Mouse (Mus musculus): ENCODE data around the gene Mapkbp1. TPM values are rescaled to one million over a fixed set of nuclear protein-coding genes. Genes with fewer than 3 reads are reported as not detected.

Mapkbp1 gene
- polyA plus RNA-seq, 1 experiment = 6.4 TPM

GRCm38 (mm10) chr2:120032726-120033467 is 60.4 kb downstream of the Mapkbp1 start, which contains the start of gene Pla2g4b:
Gene Pla2g4b, plus strand, starts transcription at chr2:120033417.
- H3ac ChIP-seq (ENCODE audit: control insufficient read depth, insufficient read length) = no peak within 1 kb of the TSS
- no peaks in the 10 kb centered on the region for H3K27me3 ChIP-seq (ENCODE audit: control insufficient read depth, insufficient read depth, insufficient read length)
- H3K4me3 ChIP-seq = no peak within 1 kb of the TSS
- no peak for TF ChIP-seq TCF12 (IDR thresholded peaks at IDR 0.05; ENCODE audit: insufficient read depth, poor library complexity, severe bottlenecking)
- no peak for TF ChIP-seq MAX (IDR thresholded peaks at IDR 0.05; ENCODE audit: low read depth)
- no peak for TF ChIP-seq SRF (IDR thresholded peaks at IDR 0.05; ENCODE audit: control insufficient read depth, insufficient read length, low read depth)
- TF ChIP-seq USF1 (IDR thresholded peaks at IDR 0.05; ENCODE audit: low read depth) = no peak
- TF ChIP-seq MYOD1 (IDR thresholded peaks at IDR 0.05; ENCODE audit: control insufficient read depth in 1 of 3, insufficient read length in 2 of 3, low read depth in 2 of 3) = no peak
- no peak for TF ChIP-seq REST (IDR thresholded peaks at IDR 0.05; ENCODE audit: insufficient read depth, insufficient read length)
- TF ChIP-seq CEBPB (IDR thresholded peaks at IDR 0.05; ENCODE audit: insufficient read depth, poor library complexity, severe bottlenecking) = no peak
- TF ChIP-seq POLR2A (IDR thresholded peaks at IDR 0.05; ENCODE audit: insufficient read length, low read depth) = no peak
- TF ChIP-seq E2F4 (IDR thresholded peaks at IDR 0.05; ENCODE audit: insufficient read depth) = no peak
- no peak for TF ChIP-seq TCF3 (IDR thresholded peaks at IDR 0.05; ENCODE audit: insufficient read length, low read depth)
- no peak for TF ChIP-seq POLR2AphosphoS2 (IDR thresholded peaks at IDR 0.05; ENCODE audit: insufficient read length, low read depth)
- TF ChIP-seq MYOG (IDR thresholded peaks at IDR 0.05; ENCODE audit: control insufficient read depth in 1 of 3, insufficient read depth in 1 of 3, insufficient read length in 2 of 3, low read depth in 2 of 3) = no peak
- no peaks in the 10 kb centered on the region for H3K79me2 ChIP-seq (ENCODE audit: control insufficient read depth, insufficient read depth)
- no peak within 1 kb of the TSS for H3K4me2 ChIP-seq (ENCODE audit: low read depth)
- H3K36me3 ChIP-seq (ENCODE audit: control insufficient read depth, insufficient read depth) = no peaks in the 10 kb centered on the region

- Histone ChIP-seq H3K4me2 (ENCODE audit: low read depth) (no peak overlapping the region), H3ac (ENCODE audit: control insufficient read depth, insufficient read length) (no peak overlapping the region), H3K4me3 (no peak overlapping the region), H3K27me3 (ENCODE audit: control insufficient read depth, insufficient read depth, insufficient read length) (no peaks in the 10 kb centered on the region), H3K36me3 (ENCODE audit: control insufficient read depth, insufficient read depth) (no peaks in the 10 kb centered on the region), H3K79me2 (ENCODE audit: control insufficient read depth, insufficient read depth) (no peaks in the 10 kb centered on the region)
- TF ChIP-seq REST (IDR thresholded peaks at IDR 0.05; ENCODE audit: insufficient read depth, insufficient read length) (no peak), MYOG (IDR thresholded peaks at IDR 0.05; ENCODE audit: control insufficient read depth in 1 of 3, insufficient read depth in 1 of 3, insufficient read length in 2 of 3, low read depth in 2 of 3) (no peak), TCF12 (IDR thresholded peaks at IDR 0.05; ENCODE audit: insufficient read depth, poor library complexity, severe bottlenecking) (no peak), E2F4 (IDR thresholded peaks at IDR 0.05; ENCODE audit: insufficient read depth) (no peak), USF1 (IDR thresholded peaks at IDR 0.05; ENCODE audit: low read depth) (no peak), MYOD1 (IDR thresholded peaks at IDR 0.05; ENCODE audit: control insufficient read depth in 1 of 3, insufficient read length in 2 of 3, low read depth in 2 of 3) (no peak), TCF3 (IDR thresholded peaks at IDR 0.05; ENCODE audit: insufficient read length, low read depth) (no peak), POLR2AphosphoS2 (IDR thresholded peaks at IDR 0.05; ENCODE audit: insufficient read length, low read depth) (no peak), MAX (IDR thresholded peaks at IDR 0.05; ENCODE audit: low read depth) (no peak), SRF (IDR thresholded peaks at IDR 0.05; ENCODE audit: control insufficient read depth, insufficient read length, low read depth) (no peak), CEBPB (IDR thresholded peaks at IDR 0.05; ENCODE audit: insufficient read depth, poor library complexity, severe bottlenecking) (no peak), POLR2A (IDR thresholded peaks at IDR 0.05; ENCODE audit: insufficient read length, low read depth) (no peak)
Observed at GRCm38 (mm10) chr2:120033726-120034125, 61.2 kb downstream of the Mapkbp1 start.

- H3K4me2 ChIP-seq (ENCODE audit: low read depth) = no peak overlapping the region
- TF ChIP-seq POLR2A (IDR thresholded peaks at IDR 0.05; ENCODE audit: insufficient read length, low read depth) (no peak), USF1 (IDR thresholded peaks at IDR 0.05; ENCODE audit: low read depth) (no peak), MAX (IDR thresholded peaks at IDR 0.05; ENCODE audit: low read depth) (no peak), REST (IDR thresholded peaks at IDR 0.05; ENCODE audit: insufficient read depth, insufficient read length) (no peak), POLR2AphosphoS2 (IDR thresholded peaks at IDR 0.05; ENCODE audit: insufficient read length, low read depth) (no peak), CEBPB (IDR thresholded peaks at IDR 0.05; ENCODE audit: insufficient read depth, poor library complexity, severe bottlenecking) (no peak), E2F4 (IDR thresholded peaks at IDR 0.05; ENCODE audit: insufficient read depth) (no peak), SRF (IDR thresholded peaks at IDR 0.05; ENCODE audit: control insufficient read depth, insufficient read length, low read depth) (no peak), MYOD1 (IDR thresholded peaks at IDR 0.05; ENCODE audit: control insufficient read depth in 1 of 3, insufficient read length in 2 of 3, low read depth in 2 of 3) (no peak), MYOG (IDR thresholded peaks at IDR 0.05; ENCODE audit: control insufficient read depth in 1 of 3, insufficient read depth in 1 of 3, insufficient read length in 2 of 3, low read depth in 2 of 3) (no peak), TCF3 (IDR thresholded peaks at IDR 0.05; ENCODE audit: insufficient read length, low read depth) (no peak), TCF12 (IDR thresholded peaks at IDR 0.05; ENCODE audit: insufficient read depth, poor library complexity, severe bottlenecking) (no peak)
- H3ac ChIP-seq (ENCODE audit: control insufficient read depth, insufficient read length) = no peak overlapping the region
- H3K36me3 ChIP-seq (ENCODE audit: control insufficient read depth, insufficient read depth) = no peaks in the 10 kb centered on the region
- H3K79me2 ChIP-seq (ENCODE audit: control insufficient read depth, insufficient read depth) = no peaks in the 10 kb centered on the region
- H3K27me3 ChIP-seq (ENCODE audit: control insufficient read depth, insufficient read depth, insufficient read length) = no peaks in the 10 kb centered on the region
- H3K4me3 ChIP-seq = no peak overlapping the region
Observed at GRCm38 (mm10) chr2:120037744-120038143, 65.2 kb downstream of the Mapkbp1 start.

GRCm38 (mm10) chr2:120040991-120041390 is 68.5 kb downstream of the Mapkbp1 start:
- no peak for TF ChIP-seq TCF12 (IDR thresholded peaks at IDR 0.05; ENCODE audit: insufficient read depth, poor library complexity, severe bottlenecking)
- TF ChIP-seq POLR2A (IDR thresholded peaks at IDR 0.05; ENCODE audit: insufficient read length, low read depth) = no peak
- no peak for TF ChIP-seq CEBPB (IDR thresholded peaks at IDR 0.05; ENCODE audit: insufficient read depth, poor library complexity, severe bottlenecking)
- no peak for TF ChIP-seq MAX (IDR thresholded peaks at IDR 0.05; ENCODE audit: low read depth)
- TF ChIP-seq USF1 (IDR thresholded peaks at IDR 0.05; ENCODE audit: low read depth) = no peak
- TF ChIP-seq SRF (IDR thresholded peaks at IDR 0.05; ENCODE audit: control insufficient read depth, insufficient read length, low read depth) = no peak
- no peak for TF ChIP-seq MYOG (IDR thresholded peaks at IDR 0.05; ENCODE audit: control insufficient read depth in 1 of 3, insufficient read depth in 1 of 3, insufficient read length in 2 of 3, low read depth in 2 of 3)
- Histone ChIP-seq H3K4me2 (ENCODE audit: low read depth) (no peak overlapping the region), H3K36me3 (ENCODE audit: control insufficient read depth, insufficient read depth) (no peaks in the 10 kb centered on the region), H3ac (ENCODE audit: control insufficient read depth, insufficient read length) (no peak overlapping the region), H3K27me3 (ENCODE audit: control insufficient read depth, insufficient read depth, insufficient read length) (no peaks in the 10 kb centered on the region), H3K4me3 (no peak overlapping the region), H3K79me2 (ENCODE audit: control insufficient read depth, insufficient read depth) (no peaks in the 10 kb centered on the region)
